Mouse (Mus musculus) forebrain, embryonic 14.5 days (tissue): Measurements from ENCODE around the gene Ndufs8. TPM values are rescaled to one million over a fixed set of nuclear protein-coding genes. Genes with fewer than 3 reads are reported as not detected.

Experiments
- ATAC-seq: fragments of 200-750 bp; cut with Nextera tagmentation; 2 replicates; pipeline ENCODE4 v1.8.0; 2017; ENCODE audit warnings: mild to moderate bottlenecking, moderate library complexity
- DNase-seq: peaks from one replicate; pipeline ENCODE4 v3.0.0-alpha.2; 2015; ENCODE audit warnings: low spot score
- H3K27ac ChIP-seq: fragments of 300-500 bp; sonication (generic); 2 replicates; pipeline ENCODE4 v1.5.1; 2014; ENCODE audit warnings: low read depth, mild to moderate bottlenecking, control low read depth, low read length, moderate library complexity
- H3K27me3 ChIP-seq: fragments of 300-500 bp; sonication (generic); replicated peaks from 2 replicates; pipeline ENCODE4 v1.6.1; 2014; ENCODE audit warnings: low read length, control low read depth, mixed read lengths; ENCODE audit not compliant: control insufficient read depth, insufficient read depth
- H3K36me3 ChIP-seq: fragments of 300-500 bp; sonication (generic); 2 replicates; pipeline ENCODE4 v1.6.1; 2014; ENCODE audit warnings: low read length, control low read depth; ENCODE audit not compliant: control insufficient read depth, insufficient read depth
- H3K4me1 ChIP-seq: fragments of 300-500 bp; sonication (generic); 2 replicates; pipeline ENCODE4 v1.6.1; 2014; ENCODE audit warnings: antibody characterized with exemption, low read length, control low read depth; ENCODE audit not compliant: control insufficient read depth, insufficient read depth
- H3K4me2 ChIP-seq: fragments of 300-500 bp; sonication (generic); 2 replicates; pipeline ENCODE4 v1.6.1; 2014; ENCODE audit warnings: mild to moderate bottlenecking, control low read depth, low read length
- H3K4me3 ChIP-seq: fragments of 300-500 bp; sonication (generic); 2 replicates; pipeline ENCODE4 v1.5.1; 2014; ENCODE audit warnings: low read depth, low read length, control low read depth
- H3K9ac ChIP-seq: fragments of 300-500 bp; sonication (generic); 2 replicates; pipeline ENCODE4 v1.6.1; 2014; ENCODE audit warnings: mild to moderate bottlenecking, low read length, control low read depth, moderate library complexity
- H3K9me3 ChIP-seq: fragments of 300-500 bp; sonication (generic); replicated peaks from 2 replicates; pipeline ENCODE4 v1.6.1; 2016; ENCODE audit warnings: low read length, control low read depth, mixed read lengths; ENCODE audit not compliant: control insufficient read depth
- WGBS: fragments of 180-500 bp; shearing (Covaris S2); extraction: QIAGEN DNeasy Blood & Tissue Kit; methylation state at CpG from one replicate; pipeline ENCODE4 v1.1.7; 2014; 5-methylcytosine and 5-hydroxymethylcytosine counted together
- polyA plus RNA-seq: library from polyadenylated mRNA; unstranded; fragments of >200 nt; fragmentation: Nextera tagmentation; extraction: Ambion mirVana; gene quantifications from 2 replicates; pipeline ENCODE4 v1.2.1, GENCODE M21; 2014

Ndufs8 gene
- polyA plus RNA-seq, 1 experiment from 2014 or later = 301 TPM

GRCm38 (mm10) chr19:3926685-3927084 lies 14.1 kb upstream of the Ndufs8 start:
- no peak for DNase-seq
- Histone ChIP-seq H3K4me1 (peaks cover 4% of the 10 kb centered on the region; the same call in 1 of the 2 replicates), H3K4me2 (no peak overlapping the region), H3K27ac (no peak overlapping the region), H3K36me3 (no peaks in the 10 kb centered on the region), H3K9ac (no peak overlapping the region), H3K27me3 (no peaks in the 10 kb centered on the region), H3K4me3 (no peak overlapping the region), H3K9me3 (no peaks in the 10 kb centered on the region)
- no peak for ATAC-seq
- 60% methylated on average over 6 of the region's 6 CpGs for WGBS

- Histone ChIP-seq H3K4me3 (no peak overlapping the region), H3K36me3 (no peaks in the 10 kb centered on the region), H3K4me2 (no peak overlapping the region), H3K27me3 (no peaks in the 10 kb centered on the region), H3K9ac (no peak overlapping the region), H3K9me3 (no peaks in the 10 kb centered on the region), H3K27ac (no peak overlapping the region), H3K4me1 (peaks cover 4% of the 10 kb centered on the region; the same call in 1 of the 2 replicates)
- 71% methylated on average over 3 of the region's 3 CpGs for WGBS
- ATAC-seq = no peak
- no peak for DNase-seq
Measured at GRCm38 (mm10) chr19:3926279-3926678, 13.7 kb upstream of the Ndufs8 start.

GRCm38 (mm10) chr19:3925859-3926258 lies 13.3 kb upstream of the Ndufs8 start:
- no peak overlapping the region for H3K27ac ChIP-seq
- H3K4me2 ChIP-seq = no peak overlapping the region
- no peak overlapping the region for H3K4me3 ChIP-seq
- DNase-seq = no peak
- no peaks in the 10 kb centered on the region for H3K9me3 ChIP-seq
- no peaks in the 10 kb centered on the region for H3K36me3 ChIP-seq
- no peak for ATAC-seq
- WGBS = 86% methylated on average over 6 of the region's 6 CpGs
- no peak overlapping the region for H3K9ac ChIP-seq
- H3K27me3 ChIP-seq = no peaks in the 10 kb centered on the region
- peaks cover 4% of the 10 kb centered on the region; the same call in 1 of the 2 replicates for H3K4me1 ChIP-seq

GRCm38 (mm10) chr19:3924868-3925267 lies 12.3 kb upstream of the Ndufs8 start:
- Histone ChIP-seq H3K4me1 (peaks cover 4% of the 10 kb centered on the region; the same call in 1 of the 2 replicates), H3K9ac (no peak overlapping the region), H3K36me3 (no peaks in the 10 kb centered on the region), H3K27ac (no peak overlapping the region), H3K9me3 (no peaks in the 10 kb centered on the region), H3K27me3 (no peaks in the 10 kb centered on the region), H3K4me3 (no peak overlapping the region), H3K4me2 (no peak overlapping the region)
- 92% methylated on average over 7 of the region's 7 CpGs for WGBS
- ATAC-seq (no peak), DNase-seq (no peak)

GRCm38 (mm10) chr19:3924190-3924589 lies 11.6 kb upstream of the Ndufs8 start:
- no peak for ATAC-seq
- Histone ChIP-seq H3K9me3 (no peaks in the 10 kb centered on the region), H3K4me1 (no peaks in the 10 kb centered on the region), H3K27me3 (no peaks in the 10 kb centered on the region), H3K27ac (no peak overlapping the region), H3K36me3 (no peaks in the 10 kb centered on the region), H3K4me3 (no peak overlapping the region), H3K4me2 (no peak overlapping the region), H3K9ac (no peak overlapping the region)
- no peak for DNase-seq
- WGBS = 83% methylated on average over 8 of the region's 8 CpGs

GRCm38 (mm10) chr19:3923586-3923985 lies 11.0 kb upstream of the Ndufs8 start:
- no peak for ATAC-seq
- no peak overlapping the region for H3K9ac ChIP-seq
- H3K4me2 ChIP-seq = no peak overlapping the region
- no peaks in the 10 kb centered on the region for H3K36me3 ChIP-seq
- H3K27me3 ChIP-seq = no peaks in the 10 kb centered on the region
- no peak for DNase-seq
- WGBS = 71% methylated on average over 13 of the region's 13 CpGs
- H3K4me3 ChIP-seq = no peak overlapping the region
- no peaks in the 10 kb centered on the region for H3K9me3 ChIP-seq
- no peaks in the 10 kb centered on the region for H3K4me1 ChIP-seq
- no peak overlapping the region for H3K27ac ChIP-seq

- no peak overlapping the region for H3K4me2 ChIP-seq
- WGBS = 48% methylated on average over 10 of the region's 10 CpGs
Measured at GRCm38 (mm10) chr19:3922661-3923371, 10.2 kb upstream of the Ndufs8 start.

GRCm38 (mm10) chr19:3919928-3920327 lies 7.4 kb upstream of the Ndufs8 start:
- no peak for DNase-seq
- no peaks in the 10 kb centered on the region for H3K4me1 ChIP-seq
- no peaks in the 10 kb centered on the region for H3K27me3 ChIP-seq
- no peak overlapping the region for H3K27ac ChIP-seq
- H3K4me2 ChIP-seq = no peak overlapping the region
- H3K4me3 ChIP-seq = no peak overlapping the region
- no peak for ATAC-seq
- H3K9me3 ChIP-seq = no peaks in the 10 kb centered on the region
- H3K36me3 ChIP-seq = no peaks in the 10 kb centered on the region
- no peak overlapping the region for H3K9ac ChIP-seq

More at GRCm38 (mm10) chr19:3922661-3923371, 10.2 kb upstream of the Ndufs8 start:
- Histone ChIP-seq H3K27me3 (no peaks in the 10 kb centered on the region), H3K36me3 (no peaks in the 10 kb centered on the region), H3K9ac (no peak overlapping the region), H3K27ac (no peak overlapping the region), H3K4me3 (no peak overlapping the region), H3K9me3 (no peaks in the 10 kb centered on the region), H3K4me1 (no peaks in the 10 kb centered on the region)
- ATAC-seq (no peak), DNase-seq (no peak)

- Histone ChIP-seq H3K4me3 (no peak overlapping the region), H3K27ac (no peak overlapping the region), H3K9ac (no peak overlapping the region), H3K36me3 (no peaks in the 10 kb centered on the region), H3K27me3 (no peaks in the 10 kb centered on the region), H3K4me1 (peaks cover 9% of the 10 kb centered on the region), H3K9me3 (no peaks in the 10 kb centered on the region), H3K4me2 (no peak overlapping the region)
- DNase-seq (no peak), ATAC-seq (no peak)
- WGBS = 81% methylated on average over 11 of the region's 11 CpGs
Measured at GRCm38 (mm10) chr19:3916727-3917126, 4.2 kb upstream of the Ndufs8 start.
